Mouse (Mus musculus) heart, embryonic 12.5 days (tissue): ENCODE results near the gene B230307C23Rik. TPM values are rescaled to one million over a fixed set of nuclear protein-coding genes. Genes with fewer than 3 reads are reported as not detected.
"Not testable (repeated sequence)": the region's sequence is repeated elsewhere in the genome, so short reads cannot be mapped to it uniquely, and the experiment has no call there.

Experiments
- ATAC-seq: fragments of 200-750 bp; cut with Nextera tagmentation; 2 replicates; pipeline ENCODE4 v1.8.0; 2017; ENCODE audit warnings: moderate TSS enrichment, moderate library complexity; ENCODE audit not compliant: insufficient number of reproducible peaks, low FRiP score
- H3K27ac ChIP-seq: fragments of 300-500 bp; sonication (generic); 2 replicates; pipeline ENCODE4 v1.5.1; 2016; ENCODE audit warnings: mild to moderate bottlenecking, moderate library complexity; ENCODE audit not compliant: poor library complexity, severe bottlenecking
- H3K27me3 ChIP-seq: fragments of 300-500 bp; sonication (generic); replicated peaks from 2 replicates; pipeline ENCODE4 v1.6.1; 2016; ENCODE audit warnings: mild to moderate bottlenecking, moderate library complexity
- H3K36me3 ChIP-seq: fragments of 300-500 bp; sonication (generic); 2 replicates; pipeline ENCODE4 v1.6.1; 2016; ENCODE audit warnings: mild to moderate bottlenecking, moderate library complexity
- H3K4me1 ChIP-seq: fragments of 300-500 bp; sonication (generic); replicated peaks from 2 replicates; pipeline ENCODE4 v1.6.1; 2016; ENCODE audit warnings: mild to moderate bottlenecking
- H3K4me2 ChIP-seq: fragments of 300-500 bp; sonication (generic); 2 replicates; pipeline ENCODE4 v1.6.1; 2016; ENCODE audit warnings: mild to moderate bottlenecking, moderate library complexity
- H3K4me3 ChIP-seq: fragments of 300-500 bp; sonication (generic); 2 replicates; pipeline ENCODE4 v1.5.1; 2016; ENCODE audit warnings: mild to moderate bottlenecking
- H3K9ac ChIP-seq: fragments of 300-500 bp; sonication (generic); 2 replicates; pipeline ENCODE4 v1.6.1; 2016; ENCODE audit warnings: mild to moderate bottlenecking, moderate library complexity
- H3K9me3 ChIP-seq: fragments of 300-500 bp; sonication (generic); replicated peaks from 2 replicates; pipeline ENCODE4 v1.6.1; 2016; ENCODE audit warnings: mild to moderate bottlenecking, moderate library complexity
- WGBS: fragments of 180-500 bp; shearing (Covaris S2); methylation state at CpG from one replicate; pipeline ENCODE4 v1.1.7; 2016; 5-methylcytosine and 5-hydroxymethylcytosine counted together
- polyA plus RNA-seq: library from polyadenylated mRNA; unstranded; fragments of >200 nt; fragmentation: Nextera tagmentation; extraction: Ambion mirVana; gene quantifications from 2 replicates; pipeline ENCODE4 v1.2.1, GENCODE M21; 2016

The B230307C23Rik gene
- polyA plus RNA-seq, 1 experiment from 2014 or later: 13.9 TPM

DNA sequence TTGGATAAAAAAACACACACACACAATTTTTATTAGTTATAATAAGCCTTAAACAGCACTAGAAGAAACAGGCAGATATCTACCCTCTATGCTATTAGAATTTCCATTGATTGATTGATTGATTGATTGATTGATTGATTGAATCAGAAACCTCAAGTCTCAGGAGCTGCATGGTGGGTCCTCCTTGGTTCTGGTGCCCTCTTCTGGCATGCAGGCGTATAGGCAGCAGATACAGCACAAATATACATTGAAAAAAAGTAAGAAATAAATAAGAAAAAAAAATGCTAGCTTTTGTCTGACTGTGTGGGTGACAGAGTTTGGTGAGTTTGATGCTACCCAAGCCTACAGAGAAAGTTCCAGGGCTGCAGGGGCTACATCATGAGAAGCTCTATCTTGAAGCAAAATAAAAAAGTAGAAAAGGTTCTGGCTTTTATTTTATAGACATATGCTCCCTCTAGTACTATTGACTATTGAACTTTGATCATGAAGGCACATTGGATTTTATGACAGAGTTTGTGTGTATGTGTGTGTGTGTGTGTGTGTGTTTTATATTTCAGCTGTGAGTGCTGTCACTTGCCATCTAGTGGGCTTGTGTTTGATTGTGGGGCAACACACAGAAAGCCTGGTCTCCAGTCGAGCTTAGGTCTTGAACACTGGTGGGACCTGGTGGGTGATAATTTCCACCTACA is 25.7 kb downstream of the B230307C23Rik start:
- Histone ChIP-seq H3K4me1 (no peaks in the 10 kb centered on the region), H3K9me3 (peaks cover 19% of the 10 kb centered on the region), H3K9ac (no peak overlapping the region), H3K36me3 (peaks cover 23% of the 10 kb centered on the region), H3K4me2 (no peak overlapping the region), H3K4me3 (no peak overlapping the region), H3K27me3 (no peaks in the 10 kb centered on the region), H3K27ac (no peak overlapping the region)
- no peak for ATAC-seq
- WGBS: 66% methylated on average over 2 of the region's 2 CpGs

DNA sequence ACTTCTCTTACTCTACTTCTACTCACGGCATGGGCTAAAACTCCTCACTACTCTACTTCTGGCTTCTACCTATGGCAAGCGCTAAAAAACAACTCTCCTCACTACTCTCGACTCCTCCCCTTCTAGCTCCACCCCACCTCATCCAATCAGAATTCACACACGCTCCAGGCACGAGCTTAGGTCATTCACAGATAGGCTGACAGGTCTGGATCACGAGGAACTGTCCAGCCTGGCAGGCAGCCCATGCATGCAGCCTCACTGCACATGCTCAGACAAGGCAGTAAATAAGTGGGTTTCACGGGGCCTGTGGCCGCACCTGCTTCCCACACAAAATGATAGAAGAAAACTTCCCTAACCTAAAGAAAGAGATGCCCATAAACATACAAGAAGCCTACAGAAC is 29.1 kb downstream of the B230307C23Rik start:
- H3K4me1 ChIP-seq, H3K9ac ChIP-seq, H3K4me2 ChIP-seq, H3K27me3 ChIP-seq, ATAC-seq, H3K27ac ChIP-seq, H3K4me3 ChIP-seq: not testable (repeated sequence)
- 80% methylated on average over 8 of the region's 8 CpGs for WGBS
- H3K36me3 ChIP-seq: peaks cover 11% of the 10 kb centered on the region; the same call in 1 of the 2 replicates
- H3K9me3 ChIP-seq: peaks cover 12% of the 10 kb centered on the region

DNA sequence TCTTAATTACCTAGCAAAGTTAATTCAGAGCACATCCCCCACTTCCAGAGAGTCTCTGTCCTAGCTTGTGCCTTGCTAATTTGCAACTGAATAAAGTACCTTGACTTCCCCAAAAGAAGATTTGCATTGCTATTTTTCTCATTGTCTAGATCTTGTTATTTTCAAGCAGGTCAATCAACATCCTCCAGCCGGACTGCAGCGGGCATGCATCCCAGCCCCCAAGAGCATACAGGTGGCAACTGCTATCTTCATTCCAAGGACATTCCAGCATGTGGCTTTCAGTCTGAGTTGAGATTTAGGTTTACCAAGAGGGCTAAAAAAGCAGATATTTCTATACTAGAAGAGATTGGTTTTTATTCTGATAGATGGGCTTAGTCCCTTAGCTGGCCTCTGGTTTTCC is 37.9 kb downstream of the B230307C23Rik start:
- not testable (repeated sequence) for ATAC-seq, H3K9ac ChIP-seq, H3K27ac ChIP-seq, H3K4me2 ChIP-seq, H3K27me3 ChIP-seq, H3K36me3 ChIP-seq, H3K4me3 ChIP-seq, H3K4me1 ChIP-seq
- peaks cover 12% of the 10 kb centered on the region for H3K9me3 ChIP-seq
- WGBS: 94% methylated on average over 2 of the region's 2 CpGs

DNA sequence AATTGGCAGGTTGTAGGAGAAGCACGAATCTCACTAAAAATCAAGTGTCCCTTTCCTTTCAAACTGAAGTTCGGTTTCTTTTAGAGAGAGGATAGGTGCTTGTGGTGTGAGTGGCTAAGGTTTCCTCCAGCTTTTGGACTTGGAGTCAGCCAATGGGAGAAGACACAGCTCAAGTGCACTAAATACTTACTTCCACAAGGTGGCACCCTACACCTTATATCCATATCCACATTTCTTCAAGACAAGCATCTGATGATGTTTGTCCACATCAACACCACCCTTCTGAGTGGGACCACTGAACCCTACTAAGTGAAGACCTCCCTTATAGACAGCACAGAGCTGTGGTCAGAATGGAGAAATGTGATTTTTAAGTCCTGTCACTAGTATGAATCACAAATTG is 44.6 kb downstream of the B230307C23Rik start:
- H3K27ac ChIP-seq: no peak overlapping the region
- no peaks in the 10 kb centered on the region; the same call in 1 of the 2 replicates for H3K9me3 ChIP-seq
- no peaks in the 10 kb centered on the region for H3K27me3 ChIP-seq
- no peak overlapping the region for H3K4me3 ChIP-seq
- H3K4me1 ChIP-seq: no peaks in the 10 kb centered on the region
- 80% methylated on average over 2 of the region's 2 CpGs for WGBS
- H3K9ac ChIP-seq: no peak overlapping the region
- no peak overlapping the region for H3K4me2 ChIP-seq
- peaks cover 13% of the 10 kb centered on the region; the same call in 1 of the 2 replicates for H3K36me3 ChIP-seq
- no peak for ATAC-seq

DNA sequence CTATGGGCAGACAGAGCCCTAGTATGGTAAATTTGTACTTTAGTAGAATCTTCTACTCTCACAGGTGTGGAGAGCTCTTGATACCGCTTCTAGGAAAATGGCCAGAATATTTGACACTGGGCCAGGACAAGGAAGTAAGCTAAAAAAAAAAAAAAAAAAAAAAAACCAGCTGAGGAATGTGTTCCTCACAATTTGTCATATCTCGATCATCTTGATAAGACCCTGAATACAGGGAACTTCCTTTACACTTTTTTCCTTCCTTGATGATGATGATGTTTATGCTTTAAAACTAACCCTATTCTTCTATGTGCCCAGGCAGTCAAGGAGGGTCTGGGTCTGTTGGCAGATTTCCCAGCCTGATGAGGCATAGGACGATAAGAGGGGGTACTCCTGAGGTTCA is 82.3 kb downstream of the B230307C23Rik start:
- ATAC-seq, H3K4me2 ChIP-seq, H3K4me1 ChIP-seq, H3K9me3 ChIP-seq, H3K4me3 ChIP-seq, H3K9ac ChIP-seq, H3K27ac ChIP-seq, H3K27me3 ChIP-seq, H3K36me3 ChIP-seq: not testable (repeated sequence)
- 89% methylated on average over 3 of the region's 3 CpGs for WGBS

DNA sequence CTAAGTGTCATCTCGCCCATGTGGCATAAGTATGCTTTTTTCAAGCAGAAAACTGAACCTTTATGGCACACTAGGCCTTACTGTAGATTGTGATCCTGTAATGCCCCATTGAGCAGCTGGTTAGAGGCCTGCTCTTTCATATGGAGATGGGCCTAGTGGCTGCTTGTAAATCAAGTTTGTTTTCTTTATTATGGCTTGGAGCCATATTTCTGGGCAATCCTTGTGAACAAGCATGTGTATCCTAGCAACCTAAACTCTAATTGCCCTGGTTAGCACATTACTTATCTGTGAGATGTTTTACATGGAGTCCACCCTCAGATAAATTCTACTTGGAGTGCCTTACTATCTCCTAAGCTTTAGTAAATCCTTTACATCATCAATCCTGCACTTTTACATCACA is 84.0 kb downstream of the B230307C23Rik start:
- WGBS: 90% methylated on average over 1 of the region's 1 CpGs
- H3K27ac ChIP-seq: not testable (repeated sequence)

More for the DNA sequence above, 84.0 kb downstream of the B230307C23Rik start:
- H3K4me1 ChIP-seq, H3K27me3 ChIP-seq, H3K36me3 ChIP-seq, ATAC-seq, H3K9me3 ChIP-seq: not testable (repeated sequence)
- peak overlapping the region; percentile 64 for H3K4me3 ChIP-seq
- H3K9ac ChIP-seq: peak overlapping the region; percentile 71
- H3K4me2 ChIP-seq: peak overlapping the region; percentile 81

Other genes starting within 250 kb of the B230307C23Rik start
- gene Ripk4, start 233.5 kb upstream of the B230307C23Rik start, polyA plus RNA-seq: 2.3 and 2.7 TPM in 2 replicates
- gene Prdm15, start 145.5 kb upstream of the B230307C23Rik start, polyA plus RNA-seq: 7.3 and 9.1 TPM in 2 replicates
- gene C2cd2, start 34.7 kb upstream of the B230307C23Rik start, polyA plus RNA-seq: 19.3 and 21.2 TPM in 2 replicates
- gene Zbtb21, start 34.7 kb upstream of the B230307C23Rik start, polyA plus RNA-seq: 11.0 and 11.7 TPM in 2 replicates
- 13.4 and 15.9 TPM in 2 replicates for gene A630089N07Rik, start 85.1 kb downstream of the B230307C23Rik start, polyA plus RNA-seq